Mouse (Mus musculus): Measurements from ENCODE around the gene Bag3. TPM values are rescaled to one million over a fixed set of nuclear protein-coding genes. Genes with fewer than 3 reads are reported as not detected.

Bag3 gene
- 17.7 and 20.9 TPM in 2 replicates for total RNA-seq (2014; fragmentation: Nextera tagmentation)
- total RNA-seq (2017): 5.7 and 9.1 TPM in 2 replicates
- 107 and 121 TPM in 2 replicates for polyA plus RNA-seq (2012)

DNA sequence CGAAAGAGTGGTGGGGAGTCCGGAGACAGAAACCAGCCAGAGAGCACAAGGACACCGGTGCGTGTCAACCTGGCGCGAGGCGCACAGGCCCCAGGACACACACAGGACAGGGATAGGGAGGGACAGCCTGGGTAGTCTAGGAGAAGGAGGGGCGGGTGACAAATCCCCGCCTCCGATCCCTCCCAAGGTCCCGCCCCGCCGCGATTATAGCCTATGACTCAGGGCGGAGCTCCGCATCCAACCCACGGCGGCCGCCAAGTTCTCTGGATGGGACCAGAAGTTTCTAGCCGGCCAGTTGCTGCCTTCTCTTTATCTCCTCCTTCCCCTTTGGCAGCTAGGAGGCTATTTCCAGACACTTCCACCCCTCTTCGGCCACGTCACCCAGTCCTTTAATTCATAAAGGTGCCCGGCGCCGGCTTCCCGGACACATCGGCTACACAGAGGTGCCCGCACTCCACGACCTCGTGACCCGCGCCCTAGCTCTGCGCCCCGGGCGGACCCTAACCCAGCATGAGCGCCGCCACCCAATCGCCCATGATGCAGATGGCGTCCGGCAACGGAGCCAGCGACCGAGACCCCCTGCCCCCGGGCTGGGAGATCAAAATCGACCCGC, at the start of gene Bag3:
TSS of gene Bag3 (plus strand) at position 268 of the 613 bp plus-strand sequence.
- peak; percentile 97 for ATAC-seq (ENCODE audit: extremely low read depth, insufficient number of reproducible peaks, low FRiP score, poor library complexity, severe bottlenecking)
- Histone ChIP-seq H3K36me3 (replicated peaks) (peaks cover 13% of the 10 kb centered on the region), H3K9me3 (replicated peaks) (no peaks in the 10 kb centered on the region), H3K27me3 (ENCODE audit: insufficient read depth, low read length) (0 out of 2 replicates have a peak, but pooled peaks cover 2% of the 10 kb centered on the region), H3K4me1 (ENCODE audit: insufficient read depth, low read depth, low read length) (peaks cover 43% of the 10 kb centered on the region), H3K4me3 (ENCODE audit: low read depth, low read length) (peak within 1 kb of the TSS; percentile 97)
- TF ChIP-seq POLR2AphosphoS5 (IDR thresholded peaks at IDR 0.05; ENCODE audit: insufficient replicate concordance, low read depth, low read length): no peak
- no peak for TF ChIP-seq TAL1 (conservative IDR thresholded peaks at IDR 0.05; ENCODE audit: low read depth, low read length)
- no peak for TF ChIP-seq GATA1 (IDR thresholded peaks at IDR 0.05; ENCODE audit: borderline replicate concordance, low read length)
- TF ChIP-seq GATA2 (IDR thresholded peaks at IDR 0.05; ENCODE audit: borderline replicate concordance, low read depth, low read length): no peak
- no peak for TF ChIP-seq CTCF (IDR thresholded peaks at IDR 0.05; ENCODE audit: low read depth, low read length)
- DNase-seq (ENCODE audit: low spot score): peak; percentile 95

GRCm38 (mm10) chr7:128474322-128474721, 49.1 kb upstream of the Bag3 start:
- DNase-seq (ENCODE audit: low spot score) (peak; percentile 23), ATAC-seq (ENCODE audit: extremely low read depth, insufficient number of reproducible peaks, low FRiP score, poor library complexity, severe bottlenecking) (no peak)
- no peaks in the 10 kb centered on the region for H3K9me3 ChIP-seq (replicated peaks)
- H3K4me3 ChIP-seq (ENCODE audit: low read depth, low read length): no peak overlapping the region
- H3K27me3 ChIP-seq (ENCODE audit: insufficient read depth, low read length): no peaks in the 10 kb centered on the region
- H3K4me1 ChIP-seq (ENCODE audit: insufficient read depth, low read depth, low read length): peaks cover 13% of the 10 kb centered on the region
- no peaks in the 10 kb centered on the region for H3K36me3 ChIP-seq (replicated peaks)
- no peak for TF ChIP-seq TAL1 (conservative IDR thresholded peaks at IDR 0.05; ENCODE audit: low read depth, low read length)
- peak; percentile 52 for TF ChIP-seq CTCF (IDR thresholded peaks at IDR 0.05; ENCODE audit: low read depth, low read length)

GRCm38 (mm10) chr7:128488986-128489385, 34.4 kb upstream of the Bag3 start:
- Histone ChIP-seq H3K9me3 (replicated peaks) (peaks cover 12% of the 10 kb centered on the region; the same call in 1 of the 2 replicates), H3K36me3 (replicated peaks) (no peaks in the 10 kb centered on the region), H3K4me1 (ENCODE audit: insufficient read depth, low read depth, low read length) (no peaks in the 10 kb centered on the region), H3K27me3 (ENCODE audit: insufficient read depth, low read length) (no peaks in the 10 kb centered on the region), H3K4me3 (ENCODE audit: low read depth, low read length) (no peak overlapping the region)
- ATAC-seq (ENCODE audit: extremely low read depth, insufficient number of reproducible peaks, low FRiP score, poor library complexity, severe bottlenecking) (no peak), DNase-seq (ENCODE audit: low spot score) (no peak)
- no peak for TF ChIP-seq GATA1 (IDR thresholded peaks at IDR 0.05; ENCODE audit: borderline replicate concordance, low read length)
- TF ChIP-seq TAL1 (conservative IDR thresholded peaks at IDR 0.05; ENCODE audit: low read depth, low read length): no peak
- no peak for TF ChIP-seq POLR2AphosphoS5 (IDR thresholded peaks at IDR 0.05; ENCODE audit: insufficient replicate concordance, low read depth, low read length)
- no peak for TF ChIP-seq GATA2 (IDR thresholded peaks at IDR 0.05; ENCODE audit: borderline replicate concordance, low read depth, low read length)
- TF ChIP-seq CTCF (IDR thresholded peaks at IDR 0.05; ENCODE audit: low read depth, low read length): no peak

DNA sequence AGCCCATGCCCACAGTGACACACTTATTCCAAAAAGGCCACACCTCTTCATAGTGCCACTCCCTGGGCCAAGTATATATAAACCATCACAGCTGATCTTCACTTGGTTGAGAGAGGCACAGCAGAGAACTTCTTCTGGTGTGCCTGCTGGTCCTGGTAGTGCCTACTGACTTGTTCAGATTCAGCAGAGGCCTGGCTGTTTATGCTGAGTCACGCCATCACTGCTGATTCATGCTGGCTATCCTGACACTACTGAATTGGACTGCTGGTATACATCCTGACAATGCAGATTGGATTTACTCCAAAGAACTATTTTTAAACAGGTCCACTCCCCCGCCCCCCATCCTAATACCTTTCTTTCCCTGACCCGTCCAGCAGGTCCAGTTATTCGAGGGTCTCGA, 28.9 kb upstream of the Bag3 start:
- TF ChIP-seq CTCF (IDR thresholded peaks at IDR 0.05; ENCODE audit: low read depth, low read length) (no peak), TAL1 (conservative IDR thresholded peaks at IDR 0.05; ENCODE audit: low read depth, low read length) (no peak), GATA1 (IDR thresholded peaks at IDR 0.05; ENCODE audit: borderline replicate concordance, low read length) (no peak), GATA2 (IDR thresholded peaks at IDR 0.05; ENCODE audit: borderline replicate concordance, low read depth, low read length) (no peak), POLR2AphosphoS5 (IDR thresholded peaks at IDR 0.05; ENCODE audit: insufficient replicate concordance, low read depth, low read length) (no peak)
- no peaks in the 10 kb centered on the region for H3K36me3 ChIP-seq (replicated peaks)
- DNase-seq (ENCODE audit: low spot score): no peak
- peak; percentile 45 for ATAC-seq (ENCODE audit: extremely low read depth, insufficient number of reproducible peaks, low FRiP score, poor library complexity, severe bottlenecking)
- H3K9me3 ChIP-seq (replicated peaks): no peaks in the 10 kb centered on the region
- H3K4me1 ChIP-seq (ENCODE audit: insufficient read depth, low read depth, low read length): peaks cover 20% of the 10 kb centered on the region
- H3K4me3 ChIP-seq (ENCODE audit: low read depth, low read length): no peak overlapping the region
- H3K27me3 ChIP-seq (ENCODE audit: insufficient read depth, low read length): no peaks in the 10 kb centered on the region

- DNase-seq (ENCODE audit: low spot score) (no peak), ATAC-seq (ENCODE audit: extremely low read depth, insufficient number of reproducible peaks, low FRiP score, poor library complexity, severe bottlenecking) (no peak)
Measured at GRCm38 (mm10) chr7:128499801-128500200, 23.6 kb upstream of the Bag3 start.

DNA sequence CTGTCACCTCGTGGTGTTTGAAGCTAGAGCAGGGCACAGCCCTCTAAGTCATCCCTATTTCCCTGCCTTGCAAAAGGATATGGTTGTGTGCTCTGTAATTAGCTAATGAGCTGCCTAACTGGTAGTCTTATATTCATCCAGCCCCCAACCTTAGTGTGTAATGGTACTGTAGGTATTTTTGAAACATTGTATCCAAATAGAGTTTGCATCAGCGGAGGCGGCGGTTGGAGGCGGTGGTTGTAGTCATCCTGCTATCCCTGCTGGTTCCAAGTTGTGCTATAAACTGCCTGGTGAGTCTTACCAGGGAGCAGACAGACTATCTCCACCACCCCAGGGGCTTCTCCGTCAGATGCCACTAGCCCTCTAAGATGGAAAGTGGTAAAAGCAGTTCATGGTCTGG, 19.3 kb upstream of the Bag3 start:
- Histone ChIP-seq H3K27me3 (ENCODE audit: insufficient read depth, low read length) (peaks cover 6% of the 10 kb centered on the region), H3K4me1 (ENCODE audit: insufficient read depth, low read depth, low read length) (peaks cover 4% of the 10 kb centered on the region; the same call in 1 of the 2 replicates), H3K36me3 (replicated peaks) (no peaks in the 10 kb centered on the region), H3K9me3 (replicated peaks) (no peaks in the 10 kb centered on the region), H3K4me3 (ENCODE audit: low read depth, low read length) (no peak overlapping the region)
- TF ChIP-seq GATA1 (IDR thresholded peaks at IDR 0.05; ENCODE audit: borderline replicate concordance, low read length) (no peak), POLR2AphosphoS5 (IDR thresholded peaks at IDR 0.05; ENCODE audit: insufficient replicate concordance, low read depth, low read length) (no peak), CTCF (IDR thresholded peaks at IDR 0.05; ENCODE audit: low read depth, low read length) (no peak), TAL1 (conservative IDR thresholded peaks at IDR 0.05; ENCODE audit: low read depth, low read length) (no peak), GATA2 (IDR thresholded peaks at IDR 0.05; ENCODE audit: borderline replicate concordance, low read depth, low read length) (no peak)
- ATAC-seq (ENCODE audit: extremely low read depth, insufficient number of reproducible peaks, low FRiP score, poor library complexity, severe bottlenecking) (no peak), DNase-seq (ENCODE audit: low spot score) (no peak)

More at GRCm38 (mm10) chr7:128499801-128500200, 23.6 kb upstream of the Bag3 start:
- no peaks in the 10 kb centered on the region for H3K9me3 ChIP-seq (replicated peaks)
- TF ChIP-seq GATA2 (IDR thresholded peaks at IDR 0.05; ENCODE audit: borderline replicate concordance, low read depth, low read length): no peak
- H3K4me3 ChIP-seq (ENCODE audit: low read depth, low read length): no peak overlapping the region
- H3K4me1 ChIP-seq (ENCODE audit: insufficient read depth, low read depth, low read length): peaks cover 17% of the 10 kb centered on the region
- no peaks in the 10 kb centered on the region for H3K36me3 ChIP-seq (replicated peaks)
- no peaks in the 10 kb centered on the region for H3K27me3 ChIP-seq (ENCODE audit: insufficient read depth, low read length)
